Mouse (Mus musculus): ENCODE results near the gene Uqcc3. TPM values are rescaled to one million over a fixed set of nuclear protein-coding genes. Genes with fewer than 3 reads are reported as not detected.
A peak's percentile ranks its signal among the peaks of the same experiment; 100 is the strongest.
"Not testable (repeated sequence)": the region's sequence is repeated elsewhere in the genome, so short reads cannot be mapped to it uniquely, and the experiment has no call there.

The Uqcc3 gene
- polyA plus RNA-seq, 1 experiment from 2014 or later = 61.4 TPM

DNA sequence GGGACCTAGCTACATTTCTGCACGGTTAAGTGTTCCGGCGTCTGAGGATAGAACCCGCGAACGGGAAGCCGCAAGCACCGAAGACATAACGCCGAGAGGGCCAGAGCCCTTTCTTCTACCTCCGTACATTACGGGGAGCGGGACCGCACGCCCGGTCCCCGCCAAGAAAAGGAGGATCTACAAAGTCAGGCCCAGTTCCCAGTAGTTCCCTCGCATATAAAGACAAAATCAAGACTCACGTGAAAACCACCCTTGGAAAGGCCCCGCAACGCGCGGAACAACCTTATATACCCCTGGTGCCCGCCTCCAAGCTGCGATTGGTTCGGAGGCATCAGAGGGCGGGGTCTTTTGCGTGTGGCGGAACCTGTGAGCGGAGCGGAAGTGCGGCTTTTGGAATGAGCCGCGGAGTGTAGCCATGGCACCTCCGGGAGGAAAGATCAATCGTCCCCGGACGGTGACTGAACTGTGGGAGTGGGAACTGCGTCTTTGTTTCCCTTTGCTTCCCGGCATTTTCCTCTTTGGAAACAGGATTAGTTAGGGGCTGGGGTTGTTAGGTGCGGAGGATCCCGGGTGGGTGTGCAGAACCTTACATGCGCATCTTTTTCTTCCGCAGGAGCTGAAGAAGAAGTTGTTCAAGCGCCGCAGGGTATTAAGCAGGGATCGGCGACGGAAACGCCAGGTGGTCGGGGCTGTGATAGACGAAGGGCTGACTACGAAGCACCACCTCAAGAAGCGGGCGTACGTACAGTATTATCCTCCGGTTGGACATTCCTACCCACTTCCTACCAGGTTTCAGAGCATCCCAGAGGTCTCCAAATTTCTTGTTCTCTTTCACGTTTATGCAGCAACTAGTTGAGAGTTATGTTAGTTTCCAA lies 8.0 kb upstream of the Uqcc3 start, which contains the start of the genes 1810009A15Rik and Gm49416:
Gene 1810009A15Rik, plus strand, starts transcription at position 343 of the 875 bp plus-strand sequence.
Gene Gm49416, plus strand, starts transcription at position 416 of the 875 bp plus-strand sequence.
- Histone ChIP-seq H3K9me3 (no peaks in the 10 kb centered on the region), H3K9ac (peak within 1 kb of the TSS; percentile 61), H3K4me2 (peak within 1 kb of the TSS; percentile 79), H3K27ac (peak within 1 kb of the TSS; percentile 85), H3K4me3 (peak within 1 kb of the TSS; percentile 65), H3K27me3 (replicated peaks) (no peaks in the 10 kb centered on the region), H3K36me3 (replicated peaks) (0 out of 2 replicates have a peak, but pooled peaks cover 6% of the 10 kb centered on the region), H3K4me1 (peaks cover 25% of the 10 kb centered on the region)
- peak; percentile 96 for ATAC-seq (replicated peaks)
- WGBS = 1% methylated on average over 58 of the region's 58 CpGs

GRCm38 (mm10) chr19:8887585-8888463 lies 7.1 kb upstream of the Uqcc3 start:
- H3K27me3 ChIP-seq (replicated peaks) = no peaks in the 10 kb centered on the region
- H3K36me3 ChIP-seq (replicated peaks) = 0 out of 2 replicates have a peak, but pooled peaks cover 6% of the 10 kb centered on the region
- 14% methylated on average over 19 of the region's 19 CpGs for WGBS
- peak overlapping the region; percentile 79 for H3K4me2 ChIP-seq
- peak overlapping the region; percentile 61 for H3K9ac ChIP-seq
- no peak for ATAC-seq (replicated peaks)
- peak overlapping the region; percentile 65 for H3K4me3 ChIP-seq
- peaks cover 20% of the 10 kb centered on the region for H3K4me1 ChIP-seq
- H3K27ac ChIP-seq = peak overlapping the region; percentile 85
- H3K9me3 ChIP-seq = no peaks in the 10 kb centered on the region

- H3K27ac ChIP-seq = no peak overlapping the region
- H3K4me1 ChIP-seq = peaks cover 15% of the 10 kb centered on the region
- ATAC-seq (replicated peaks) = no peak
- 47% methylated on average over 1 of the region's 1 CpGs for WGBS
- no peaks in the 10 kb centered on the region for H3K9me3 ChIP-seq
- H3K36me3 ChIP-seq (replicated peaks) = 0 out of 2 replicates have a peak, but pooled peaks cover 6% of the 10 kb centered on the region
- no peak overlapping the region for H3K4me3 ChIP-seq
- H3K27me3 ChIP-seq (replicated peaks) = no peaks in the 10 kb centered on the region
- 0 out of 2 replicates have a peak overlapping the region, but pooled peaks have one; percentile 79 for H3K4me2 ChIP-seq
- no peak overlapping the region for H3K9ac ChIP-seq
Observed at GRCm38 (mm10) chr19:8886916-8887584, 6.3 kb upstream of the Uqcc3 start.

DNA sequence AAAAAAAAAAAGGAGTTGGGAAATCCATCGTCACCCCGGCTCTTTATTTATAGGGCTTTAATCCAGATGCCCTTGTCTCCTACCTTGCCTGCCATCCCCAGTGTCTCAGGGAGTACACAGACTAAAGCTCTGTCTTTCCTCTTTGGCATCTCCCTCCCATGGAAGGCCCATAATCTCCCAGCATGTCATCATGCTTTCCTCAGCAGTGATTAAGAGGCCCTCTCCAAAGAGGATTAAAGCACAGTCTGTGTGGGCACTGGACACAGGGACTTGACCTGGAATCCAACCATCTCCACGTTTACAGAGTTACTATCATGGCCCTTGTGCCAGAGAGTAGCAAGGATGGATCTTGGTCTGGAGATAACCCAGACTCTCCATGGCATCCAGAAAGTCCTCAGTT lies 2.9 kb upstream of the Uqcc3 start, which contains the start of the genes Lbhd1 and Gm49403:
Gene Lbhd1, plus strand, starts transcription at position 117 of the 400 bp plus-strand sequence.
Gene Gm49403, plus strand, starts transcription at position 315 of the 400 bp plus-strand sequence.
- 71% methylated on average over 3 of the region's 3 CpGs for WGBS

DNA sequence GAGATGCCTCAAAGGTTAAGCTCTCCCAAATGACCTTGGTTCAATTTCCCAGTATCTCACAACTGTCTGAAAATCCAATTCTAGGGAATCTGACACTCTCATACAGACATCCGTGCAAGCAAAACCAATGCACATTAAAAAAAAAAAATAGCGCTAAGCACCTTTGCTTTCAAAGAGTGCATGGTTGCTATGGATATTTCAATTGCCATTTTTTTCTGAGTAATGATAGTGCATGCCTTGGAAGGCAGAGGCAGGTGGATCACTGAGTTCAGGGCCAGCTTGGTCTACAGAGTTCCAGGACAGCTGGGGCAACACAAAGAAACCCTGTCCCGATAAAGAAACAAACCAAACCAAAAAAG lies 290 bp upstream of the Uqcc3 start:
- H3K4me1 ChIP-seq = peaks cover 15% of the 10 kb centered on the region
- H3K9ac ChIP-seq = peak overlapping the region; percentile 79
- peak overlapping the region; percentile 65 for H3K4me3 ChIP-seq
- H3K27ac ChIP-seq = peak overlapping the region; percentile 84; the same call in 1 of the 2 replicates
- H3K9me3 ChIP-seq = no peaks in the 10 kb centered on the region
- ATAC-seq (replicated peaks) = peak; percentile 26; the same call in 1 of the 2 replicates
- H3K4me2 ChIP-seq = peak overlapping the region; percentile 76
- H3K27me3 ChIP-seq (replicated peaks) = no peaks in the 10 kb centered on the region
- 9% methylated on average over 3 of the region's 3 CpGs for WGBS
- 0 out of 2 replicates have a peak, but pooled peaks cover 4% of the 10 kb centered on the region for H3K36me3 ChIP-seq (replicated peaks)

More for the DNA sequence above, 2.9 kb upstream of the Uqcc3 start, which contains the start of the genes Lbhd1 and Gm49403:
- H3K27ac ChIP-seq = no peak within 1 kb of the TSS
- no peak within 1 kb of the TSS for H3K4me2 ChIP-seq
- H3K9me3 ChIP-seq = no peaks in the 10 kb centered on the region
- peaks cover 22% of the 10 kb centered on the region for H3K4me1 ChIP-seq
- no peaks in the 10 kb centered on the region for H3K27me3 ChIP-seq (replicated peaks)
- ATAC-seq (replicated peaks) = no peak
- no peak within 1 kb of the TSS for H3K4me3 ChIP-seq
- H3K9ac ChIP-seq = no peak within 1 kb of the TSS
- H3K36me3 ChIP-seq (replicated peaks) = no peaks in the 10 kb centered on the region

- Histone ChIP-seq H3K4me3 (no peak overlapping the region), H3K9me3 (no peaks in the 10 kb centered on the region), H3K27ac (no peak overlapping the region), H3K36me3 (replicated peaks) (peaks cover 28% of the 10 kb centered on the region), H3K4me2 (no peak overlapping the region), H3K4me1 (peaks cover 23% of the 10 kb centered on the region), H3K9ac (no peak overlapping the region), H3K27me3 (replicated peaks) (no peaks in the 10 kb centered on the region)
- 93% methylated on average over 7 of the region's 7 CpGs for WGBS
- ATAC-seq (replicated peaks) = no peak
Observed at GRCm38 (mm10) chr19:8875031-8875430, 5.7 kb downstream of the Uqcc3 start.

GRCm38 (mm10) chr19:8872266-8872840 lies 8.4 kb downstream of the Uqcc3 start:
- H3K27ac ChIP-seq = no peak overlapping the region
- H3K27me3 ChIP-seq (replicated peaks) = no peaks in the 10 kb centered on the region
- peak overlapping the region; percentile 93 for H3K4me3 ChIP-seq
- H3K4me2 ChIP-seq = peak overlapping the region; percentile 91
- peaks cover 28% of the 10 kb centered on the region for H3K36me3 ChIP-seq (replicated peaks)
- WGBS = 84% methylated on average over 10 of the region's 10 CpGs
- H3K9ac ChIP-seq = peak overlapping the region; percentile 97
- no peak for ATAC-seq (replicated peaks)
- no peaks in the 10 kb centered on the region for H3K9me3 ChIP-seq
- peaks cover 15% of the 10 kb centered on the region for H3K4me1 ChIP-seq

DNA sequence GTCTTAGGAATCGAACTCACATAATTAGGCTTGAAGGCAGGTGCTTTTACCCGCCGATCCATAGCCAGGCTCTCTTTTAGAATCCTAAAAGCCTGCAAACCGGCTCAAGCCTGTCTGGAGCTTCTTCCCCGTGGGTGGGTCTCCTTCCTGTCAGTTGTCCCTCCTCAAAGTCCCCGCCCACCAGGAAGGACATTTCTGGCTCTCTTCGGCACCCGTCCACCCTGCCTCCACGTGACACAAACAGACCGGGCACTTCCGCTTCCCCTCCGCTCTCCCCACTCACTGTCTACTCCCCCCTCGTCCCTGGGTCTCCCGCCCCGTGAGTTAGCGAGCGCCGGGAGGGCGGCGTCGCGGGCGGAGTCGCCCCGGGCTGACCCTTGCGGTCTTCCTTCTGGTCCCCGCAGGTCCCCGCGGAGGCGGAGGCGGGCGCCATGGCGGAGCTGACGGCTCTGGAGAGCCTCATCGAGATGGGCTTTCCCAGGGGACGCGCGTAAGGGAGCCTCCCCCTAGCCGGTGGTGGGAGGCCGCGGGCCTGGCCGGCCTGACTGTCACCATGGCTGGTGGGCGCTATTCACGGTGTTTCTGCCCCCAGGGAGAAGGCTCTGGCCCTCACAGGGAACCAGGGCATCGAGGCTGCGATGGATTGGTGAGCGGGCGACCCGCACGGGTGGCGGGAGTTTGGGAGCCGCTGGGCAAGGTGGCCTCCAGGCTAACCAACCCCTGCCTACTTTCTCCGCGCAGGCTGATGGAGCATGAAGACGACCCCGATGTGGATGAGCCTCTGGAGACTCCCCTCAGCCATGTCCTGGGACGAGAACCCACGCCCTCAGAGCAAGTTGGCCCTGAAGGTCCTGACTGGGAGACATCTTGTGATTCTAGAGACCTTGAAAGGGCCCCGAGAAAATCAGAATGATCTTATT lies 9.2 kb downstream of the Uqcc3 start, which contains the start of gene Ubxn1:
Gene Ubxn1, plus strand, starts transcription at position 230 of the 920 bp plus-strand sequence.
- H3K36me3 ChIP-seq (replicated peaks) = peaks cover 27% of the 10 kb centered on the region
- WGBS = under 1% methylated on average over 58 of the region's 59 CpGs
- H3K4me2 ChIP-seq = peak within 1 kb of the TSS; percentile 91
- peak within 1 kb of the TSS; percentile 97 for H3K9ac ChIP-seq
- peak within 1 kb of the TSS; percentile 79 for H3K27ac ChIP-seq
- no peaks in the 10 kb centered on the region for H3K9me3 ChIP-seq
- peak within 1 kb of the TSS; percentile 93 for H3K4me3 ChIP-seq
- no peaks in the 10 kb centered on the region for H3K27me3 ChIP-seq (replicated peaks)
- H3K4me1 ChIP-seq = peaks cover 15% of the 10 kb centered on the region
- peak; percentile 98 for ATAC-seq (replicated peaks)

DNA sequence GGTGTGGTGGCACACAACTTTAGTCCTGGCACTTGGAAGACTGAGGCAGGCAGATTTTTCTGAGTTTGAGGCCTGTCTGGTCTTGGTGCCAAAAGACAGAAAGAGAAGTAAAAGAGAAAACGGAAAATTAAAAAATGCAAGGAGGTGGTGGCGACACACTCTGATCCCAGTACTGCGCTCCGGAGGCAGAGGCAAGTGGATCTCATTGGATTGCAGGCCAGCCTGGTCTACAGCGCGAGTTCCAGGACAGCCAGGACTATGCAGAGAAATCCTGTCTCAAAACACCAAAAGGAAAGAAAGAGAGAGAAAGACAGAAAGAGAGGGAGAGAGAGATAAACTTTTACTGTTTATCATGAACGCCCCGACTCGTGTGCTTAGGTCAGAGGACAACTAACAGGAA lies 9.9 kb downstream of the Uqcc3 start:
- ATAC-seq (replicated peaks) = peak; percentile 64
- peak overlapping the region; percentile 93 for H3K4me3 ChIP-seq
- no peaks in the 10 kb centered on the region for H3K27me3 ChIP-seq (replicated peaks)
- no peaks in the 10 kb centered on the region for H3K9me3 ChIP-seq
- H3K36me3 ChIP-seq (replicated peaks) = peaks cover 24% of the 10 kb centered on the region
- H3K4me2 ChIP-seq = peak overlapping the region; percentile 91
- H3K27ac ChIP-seq = peak overlapping the region; percentile 79
- WGBS = 66% methylated on average over 9 of the region's 9 CpGs
- peak overlapping the region; percentile 97 for H3K9ac ChIP-seq
- H3K4me1 ChIP-seq = peaks cover 15% of the 10 kb centered on the region

DNA sequence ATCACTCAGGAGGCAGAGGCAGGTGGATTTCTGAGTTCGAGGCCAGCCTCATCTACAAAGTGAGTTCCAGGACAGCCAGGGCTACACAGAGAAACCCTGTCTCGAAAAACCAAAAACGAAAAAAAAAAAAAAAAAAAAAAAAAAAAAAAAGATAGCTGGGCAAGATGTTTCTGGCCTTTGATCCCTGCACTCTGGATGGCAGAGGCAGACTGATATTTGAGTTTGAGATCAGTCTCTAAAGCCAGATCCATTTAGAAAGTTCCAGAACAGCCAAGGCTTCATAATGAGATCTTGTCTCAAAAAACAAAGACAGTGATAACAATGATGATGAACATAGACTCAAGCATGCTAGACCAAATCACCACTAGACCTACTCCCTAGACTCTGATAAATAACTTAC lies 10.3 kb downstream of the Uqcc3 start:
- Histone ChIP-seq H3K9ac (0 out of 2 replicates have a peak overlapping the region, but pooled peaks have one; percentile 97), H3K4me1 (peaks cover 15% of the 10 kb centered on the region), H3K4me2 (peak overlapping the region; percentile 91), H3K4me3 (peak overlapping the region; percentile 93; the same call in 1 of the 2 replicates), H3K36me3 (replicated peaks) (peaks cover 21% of the 10 kb centered on the region)
- WGBS = 79% methylated on average over 3 of the region's 3 CpGs
- not testable (repeated sequence) for H3K27me3 ChIP-seq (replicated peaks); H3K9me3 ChIP-seq; ATAC-seq (replicated peaks); H3K27ac ChIP-seq

Measured in midbrain, embryonic 15.5 days (tissue).